Mouse (Mus musculus): Measurements from ENCODE around the gene Olfr305. TPM values are rescaled to one million over a fixed set of nuclear protein-coding genes. Genes with fewer than 3 reads are reported as not detected.

Olfr305 gene
- polyA plus RNA-seq, 1 experiment from 2014 or later = not detected

Other genes starting within 250 kb of the Olfr305 start
- gene Vmn2r75, start 195.2 kb downstream of the Olfr305 start, polyA plus RNA-seq (2016; fragmentation: Nextera tagmentation; extraction: Ambion mirVana) = not detected in 2 replicates
- gene Vmn2r76, start 120.6 kb downstream of the Olfr305 start, polyA plus RNA-seq (2016; fragmentation: Nextera tagmentation; extraction: Ambion mirVana) = not detected in 2 replicates
- not detected in 2 replicates for gene Olfr310, start 89.8 kb downstream of the Olfr305 start, polyA plus RNA-seq (2016; fragmentation: Nextera tagmentation; extraction: Ambion mirVana)
- not detected in 2 replicates for gene Olfr309, start 53.2 kb downstream of the Olfr305 start, polyA plus RNA-seq (2016; fragmentation: Nextera tagmentation; extraction: Ambion mirVana)
- gene Olfr308, start 41.3 kb downstream of the Olfr305 start, polyA plus RNA-seq (2016; fragmentation: Nextera tagmentation; extraction: Ambion mirVana) = not detected in 2 replicates
- not detected in 2 replicates for gene Olfr307, start 29.3 kb downstream of the Olfr305 start, polyA plus RNA-seq (2016; fragmentation: Nextera tagmentation; extraction: Ambion mirVana)
- not detected in 2 replicates for gene Olfr304, start 19.7 kb upstream of the Olfr305 start, polyA plus RNA-seq (2016; fragmentation: Nextera tagmentation; extraction: Ambion mirVana)
- not detected in 2 replicates for gene Olfr303, start 30.9 kb upstream of the Olfr305 start, polyA plus RNA-seq (2016; fragmentation: Nextera tagmentation; extraction: Ambion mirVana)
- not detected in 2 replicates for gene Olfr301, start 36.9 kb upstream of the Olfr305 start, polyA plus RNA-seq (2016; fragmentation: Nextera tagmentation; extraction: Ambion mirVana)
- 0.04 TPM in 1 of 2 replicates, not detected in the other for gene Olfr299, start 93.0 kb upstream of the Olfr305 start, polyA plus RNA-seq (2016; fragmentation: Nextera tagmentation; extraction: Ambion mirVana)
- not detected in 2 replicates for gene Olfr298, start 125.6 kb upstream of the Olfr305 start, polyA plus RNA-seq (2016; fragmentation: Nextera tagmentation; extraction: Ambion mirVana)
- gene Olfr297, start 153.0 kb upstream of the Olfr305 start, polyA plus RNA-seq (2016; fragmentation: Nextera tagmentation; extraction: Ambion mirVana) = not detected in 2 replicates
- not detected in 2 replicates for gene Olfr295, start 216.9 kb upstream of the Olfr305 start, polyA plus RNA-seq (2016; fragmentation: Nextera tagmentation; extraction: Ambion mirVana)
- not detected in 2 replicates for gene Olfr294, start 249.7 kb upstream of the Olfr305 start, polyA plus RNA-seq (2016; fragmentation: Nextera tagmentation; extraction: Ambion mirVana)

All from embryonic facial prominence, embryonic 12.5 days (tissue).